Mouse (Mus musculus) olfactory bulb, adult 2 months (tissue): Measurements from ENCODE around the gene Catsperz.

ENCODE experiments used
- CTCF ChIP-seq: fragments of 200-500 bp; IDR thresholded peaks from 2 replicates; pipeline ENCODE4 v1.5.1; 2012; ENCODE audit warnings: low read depth, mild to moderate bottlenecking, low read length, moderate library complexity; ENCODE audit not compliant: insufficient read depth
- POLR2A ChIP-seq: fragments of 200-500 bp; IDR thresholded peaks from 2 replicates; pipeline ENCODE4 v1.6.1; 2012; ENCODE audit warnings: mild to moderate bottlenecking, low read depth, low read length, moderate library complexity; ENCODE audit not compliant: insufficient read depth

DNA sequence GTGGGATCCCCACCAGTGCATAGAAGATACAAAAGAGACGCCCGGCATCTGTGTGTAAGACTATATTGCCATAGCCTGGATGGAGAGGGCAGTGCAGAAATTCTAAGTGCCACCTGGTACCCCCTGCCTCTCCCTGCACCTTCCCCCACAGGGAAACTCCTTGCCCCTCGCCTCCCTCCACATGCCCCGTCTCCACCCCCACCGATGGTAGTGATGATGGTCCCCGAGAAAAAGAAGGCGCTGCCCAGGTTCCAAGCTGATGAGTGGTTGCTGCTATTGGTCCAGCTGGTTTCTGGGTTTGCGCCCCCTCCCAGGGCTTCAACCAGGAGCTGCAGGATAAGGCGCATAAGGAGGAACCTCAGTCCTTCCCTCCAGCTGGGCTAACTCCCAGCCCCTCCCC lies 2.9 kb upstream of the Catsperz start:
- TF ChIP-seq CTCF (no peak), POLR2A (no peak)
